ENCODE assay signal across 15 mouse cellular contexts in genomic region chr13:9878596-9879010, GRCm38 (mm10).
"Had no signal": no experiment of that assay in that cellular context is flagged by ENCODE, and none has a peak within 500 bp of the region (broad histone marks: within the 10 kb centered on the region; RNA-seq: fewer than 3 reads in every experiment).

No protein-coding gene starts in this region.

- H3K36me3 ChIP-seq: kidney, embryonic 15.5 days; limb, embryonic 10.5 days; midbrain, embryonic 15.5 days had no signal

- H3K4me2 ChIP-seq: kidney, embryonic 15.5 days; lung, embryonic 14.5 days; midbrain, embryonic 11.5 days; midbrain, embryonic 15.5 days had no signal

- H3K27me3 ChIP-seq: kidney, embryonic 15.5 days; megakaryocyte, embryonic 14.5 days; midbrain, embryonic 15.5 days had no signal

- H3K9me3 ChIP-seq: kidney, embryonic 15.5 days; limb, embryonic 10.5 days; megakaryocyte, embryonic 14.5 days; midbrain, embryonic 15.5 days had no signal

- ATAC-seq: intestine, embryonic 16.5 days; midbrain, embryonic 15.5 days had no signal

- DNase-seq: kidney, adult 2 months; kidney, postnatal 14 days; lung, embryonic 14.5 days; retina, postnatal 1 day; right cerebral cortex, postnatal 4 days; spleen, adult 18-20 months; thymus, postnatal 36 days had no signal

- H3K9ac ChIP-seq: kidney, embryonic 15.5 days; liver, embryonic 14.5 days; lung, embryonic 14.5 days; midbrain, embryonic 15.5 days had no signal

- H3K4me1 ChIP-seq: limb, embryonic 10.5 days; megakaryocyte, embryonic 14.5 days; midbrain, embryonic 15.5 days had no signal

- H3K27ac ChIP-seq: kidney, embryonic 15.5 days; left cerebral cortex, adult 2 months; limb, embryonic 10.5 days; liver, embryonic 14.5 days; midbrain, embryonic 15.5 days had no signal

- H3K4me3 ChIP-seq: kidney, embryonic 15.5 days; left cerebral cortex, adult 2 months; limb, embryonic 10.5 days; megakaryocyte, embryonic 14.5 days; midbrain, embryonic 15.5 days had no signal
